Mouse (Mus musculus): ENCODE measurements around the gene Fam173b. TPM values are rescaled to one million over a fixed set of nuclear protein-coding genes. Genes with fewer than 3 reads are reported as not detected.

The Fam173b gene
- total RNA-seq, 4 experiments from 2014 or later: 11.4 to 16.8 (median 11.5) TPM

DNA sequence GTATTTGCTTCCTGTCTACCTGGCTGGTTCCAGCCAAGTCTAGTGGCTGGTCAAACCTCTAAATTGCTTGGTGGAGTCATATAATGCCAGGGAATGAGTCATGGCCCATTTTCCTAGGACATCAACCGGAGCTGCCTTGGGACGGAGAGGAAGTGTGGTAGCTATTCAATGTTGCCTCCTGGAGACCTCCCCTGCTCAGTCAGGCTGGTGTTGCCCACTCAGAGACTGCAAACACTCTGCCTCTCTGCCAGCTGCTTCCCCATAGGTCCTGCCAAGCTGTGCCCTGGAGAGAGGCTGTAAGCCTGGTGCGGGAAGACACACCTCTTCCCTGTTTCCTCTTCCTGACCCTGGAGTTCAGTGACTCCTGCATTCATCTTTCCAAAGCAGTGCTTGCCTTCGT lies 30.8 kb downstream of the Fam173b start:
- no peak for DNase-seq (ENCODE audit: low spot score in 2 of 2)

DNA sequence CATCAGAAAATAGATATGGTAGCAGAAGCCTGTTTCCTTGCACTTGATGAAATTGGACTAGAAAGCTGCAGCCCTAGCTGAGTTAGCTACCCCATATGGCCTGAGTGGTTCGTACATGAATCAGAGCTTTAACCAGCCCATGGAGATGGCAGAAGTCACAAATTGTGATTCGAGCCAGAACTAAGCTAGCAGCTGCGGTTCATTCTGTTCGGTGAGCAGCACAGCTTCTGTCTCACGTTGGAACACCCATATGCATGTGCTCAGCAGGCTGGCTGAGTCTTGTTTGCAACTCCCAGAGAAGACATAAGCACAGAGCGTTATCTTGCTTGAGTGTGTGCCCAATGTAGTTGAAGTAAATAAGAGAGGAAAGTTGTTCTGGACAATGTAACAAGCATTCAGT lies 32.9 kb downstream of the Fam173b start:
- peak; percentile 90 to 91 for DNase-seq (ENCODE audit: low spot score in 2 of 2)

DNA sequence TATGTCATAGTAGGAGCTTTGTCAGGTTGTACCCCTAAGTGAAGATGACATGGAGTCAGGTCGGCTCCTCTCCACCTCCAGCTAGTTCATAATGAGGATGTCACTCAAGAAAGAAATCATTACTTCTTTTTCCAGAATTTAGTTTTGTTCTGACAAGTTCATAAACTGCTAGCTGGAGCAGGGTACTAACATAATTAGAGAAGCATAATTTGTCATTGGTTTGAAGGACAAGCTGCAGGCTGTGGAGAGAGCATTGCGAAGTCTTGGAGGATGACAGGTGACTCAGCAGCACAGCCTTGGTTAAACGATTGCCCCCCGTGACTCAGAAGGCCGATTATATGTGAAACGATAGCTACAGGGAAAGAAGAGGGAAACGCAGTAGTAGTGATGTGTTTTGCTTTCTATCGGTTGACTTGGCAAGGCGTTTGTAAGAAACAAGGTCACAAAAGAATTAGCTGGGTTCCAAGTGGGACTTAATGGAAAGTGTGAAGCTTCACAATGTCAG lies 34.5 kb downstream of the Fam173b start:
- no peak for DNase-seq (ENCODE audit: low spot score in 2 of 2)

DNA sequence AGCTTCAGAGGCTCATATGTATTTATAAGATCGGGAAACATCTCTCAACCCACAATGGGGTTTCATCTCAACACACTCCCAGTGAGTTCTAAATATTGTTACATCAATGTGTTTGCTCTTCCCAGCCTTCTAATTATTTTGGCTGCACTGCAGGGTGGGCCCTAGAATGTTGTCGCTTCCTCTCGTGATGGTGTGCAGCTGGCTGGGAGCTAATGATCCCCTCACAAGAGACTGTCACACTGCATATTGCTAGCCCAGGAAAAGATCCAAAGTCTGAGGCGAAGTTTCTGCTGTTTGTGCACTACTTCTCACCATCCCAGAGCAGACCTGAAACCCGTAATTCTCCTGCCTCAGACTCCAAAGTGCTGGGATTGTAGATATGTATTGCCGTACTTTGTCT lies 45.6 kb downstream of the Fam173b start:
- DNase-seq (ENCODE audit: low spot score in 2 of 2): no peak

DNA sequence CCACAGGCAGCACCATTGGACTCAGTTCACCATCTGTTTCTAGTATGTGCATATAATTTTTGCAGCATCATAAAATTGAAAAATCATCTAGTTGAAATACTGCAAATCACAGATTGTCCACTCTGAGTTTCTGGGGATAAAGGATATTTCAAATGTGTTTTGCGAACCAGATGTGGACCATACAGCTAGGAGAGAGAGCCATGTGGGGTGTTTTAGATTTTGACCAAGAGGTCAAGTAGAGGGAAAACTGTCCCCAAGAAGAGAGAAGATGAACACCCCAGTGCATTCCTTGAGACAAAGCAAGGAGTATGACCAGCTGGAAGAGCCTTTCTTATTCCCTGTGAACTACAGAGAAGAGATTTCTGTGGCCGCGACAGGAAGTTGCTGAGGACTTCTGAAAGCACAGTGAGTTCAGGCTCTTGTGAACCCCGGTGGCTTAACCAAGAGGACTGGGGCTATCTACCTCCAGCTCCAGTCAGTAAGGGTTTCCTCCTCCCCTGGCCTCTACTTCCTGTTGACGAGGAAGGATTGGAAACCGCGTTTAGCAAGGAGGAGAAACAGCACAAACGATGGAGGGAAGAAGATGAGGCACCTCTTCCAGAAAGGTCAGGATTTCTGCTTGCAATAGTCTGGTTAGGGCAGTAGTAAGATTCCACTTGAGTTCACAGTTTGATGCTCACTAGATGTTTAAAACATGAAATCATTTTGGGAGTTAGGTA lies 46.4 kb downstream of the Fam173b start:
- DNase-seq (ENCODE audit: low spot score in 2 of 2): no peak

DNA sequence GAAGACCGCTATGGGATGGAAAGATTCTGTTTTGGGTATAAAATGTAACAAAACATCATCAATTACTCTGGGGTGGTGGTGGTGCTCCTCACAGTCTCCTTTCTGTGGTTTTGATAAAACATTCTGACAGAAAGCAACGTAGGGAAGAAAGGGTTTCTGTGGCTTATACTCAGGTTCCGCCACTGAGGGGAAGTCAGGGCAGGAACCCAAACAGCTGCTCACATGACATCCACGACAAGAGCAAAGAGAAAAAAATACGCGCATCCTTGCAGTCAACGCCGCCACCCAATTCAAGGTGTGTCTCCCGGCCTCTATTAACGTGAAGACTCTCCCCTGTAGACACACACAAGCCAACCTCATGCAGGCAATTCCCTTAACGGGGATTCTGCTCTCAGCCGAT lies 48.0 kb downstream of the Fam173b start:
- no peak for DNase-seq (ENCODE audit: low spot score in 2 of 2)

DNA sequence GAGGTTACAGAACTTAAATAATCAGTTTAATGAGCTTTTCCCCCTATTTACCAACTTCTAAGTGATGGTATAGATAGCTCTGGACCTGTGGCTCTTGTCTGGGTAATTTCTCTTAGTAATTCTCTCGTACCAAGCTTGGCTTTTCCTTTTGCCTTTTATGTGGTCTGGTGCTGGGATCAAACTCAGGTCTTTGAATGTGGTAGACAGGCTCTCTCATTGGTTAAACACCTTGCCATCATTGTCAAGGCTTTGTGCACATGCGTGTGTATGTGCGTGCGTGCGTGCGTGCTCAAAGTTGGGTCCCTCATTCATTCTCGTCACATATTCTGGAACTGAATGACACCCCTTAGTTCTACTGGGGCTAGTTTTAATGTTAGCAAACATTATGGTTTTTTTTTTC lies 49.2 kb downstream of the Fam173b start:
- DNase-seq (ENCODE audit: low spot score in 2 of 2): no peak

DNA sequence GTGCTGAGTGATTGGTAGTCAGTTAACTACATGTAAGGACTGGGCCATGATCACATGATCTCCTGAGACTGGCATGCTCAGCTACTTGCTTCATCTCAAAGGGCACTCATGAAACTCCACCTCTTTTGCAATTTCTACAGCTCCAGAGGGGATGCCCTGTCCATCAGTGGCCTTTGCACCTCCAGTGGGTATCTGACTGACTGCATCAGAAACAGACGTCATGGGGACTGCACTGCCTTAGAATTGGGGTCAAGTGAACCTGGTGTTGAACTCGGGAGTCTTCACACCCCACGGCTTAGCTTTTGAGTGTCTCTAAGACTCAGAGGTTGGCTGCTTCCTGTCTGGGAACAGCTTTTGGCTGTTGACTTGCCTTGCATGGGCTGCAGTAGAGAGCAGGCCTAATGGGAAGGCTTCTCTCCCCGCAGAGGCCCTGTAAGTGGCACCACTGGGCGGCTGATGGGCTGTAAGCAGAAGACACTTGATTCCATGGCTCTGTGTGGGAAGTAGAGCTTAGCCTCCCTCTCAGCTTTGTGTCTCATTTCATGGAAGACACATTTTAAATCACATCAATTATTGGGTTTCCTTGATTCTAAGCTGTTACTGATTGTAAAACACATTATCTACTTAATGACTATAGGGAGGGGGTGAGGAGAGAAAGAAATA lies 58.6 kb downstream of the Fam173b start:
- no peak for DNase-seq (ENCODE audit: low spot score in 2 of 2)

DNA sequence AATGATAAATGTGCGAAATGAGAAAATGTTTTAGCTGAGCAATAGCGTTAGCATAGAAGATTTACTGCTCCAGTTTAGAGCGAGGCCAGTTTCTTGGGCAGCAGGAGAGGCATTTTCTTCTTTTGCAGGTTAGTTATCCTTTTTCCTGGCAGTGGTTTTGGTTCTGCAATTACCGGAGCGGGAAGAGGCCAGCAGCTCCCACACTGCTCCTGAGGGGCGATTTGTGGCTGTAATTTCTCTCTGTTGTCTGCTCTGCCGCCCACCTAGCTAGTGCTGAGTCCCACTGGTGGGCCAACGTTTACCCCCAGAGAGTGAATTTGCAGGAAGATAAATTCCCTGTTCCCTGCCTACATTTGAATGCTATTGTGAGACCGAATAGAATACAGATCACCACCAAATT lies 59.2 kb downstream of the Fam173b start:
- DNase-seq (ENCODE audit: low spot score in 2 of 2): no peak

DNA sequence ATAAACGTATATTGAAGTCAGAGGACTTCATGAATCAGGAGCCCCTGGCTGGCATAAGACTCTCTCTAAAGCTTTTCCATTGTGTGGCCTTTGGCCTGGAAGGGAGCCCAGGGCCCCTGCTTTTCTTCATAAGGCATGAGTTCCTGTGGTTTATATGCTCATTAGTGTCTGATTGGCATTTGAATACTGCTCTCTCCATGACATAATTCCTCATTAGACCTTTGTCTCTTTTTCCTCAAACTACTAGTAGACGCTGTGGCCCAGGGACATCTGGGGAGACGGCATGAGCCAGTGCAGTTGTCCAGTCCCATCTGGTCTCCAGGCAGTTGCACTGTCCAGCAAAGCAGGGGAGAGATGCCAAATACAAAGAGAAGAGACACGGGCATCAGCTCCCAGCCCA lies 60.1 kb downstream of the Fam173b start:
- DNase-seq (ENCODE audit: low spot score in 2 of 2): no peak

DNA sequence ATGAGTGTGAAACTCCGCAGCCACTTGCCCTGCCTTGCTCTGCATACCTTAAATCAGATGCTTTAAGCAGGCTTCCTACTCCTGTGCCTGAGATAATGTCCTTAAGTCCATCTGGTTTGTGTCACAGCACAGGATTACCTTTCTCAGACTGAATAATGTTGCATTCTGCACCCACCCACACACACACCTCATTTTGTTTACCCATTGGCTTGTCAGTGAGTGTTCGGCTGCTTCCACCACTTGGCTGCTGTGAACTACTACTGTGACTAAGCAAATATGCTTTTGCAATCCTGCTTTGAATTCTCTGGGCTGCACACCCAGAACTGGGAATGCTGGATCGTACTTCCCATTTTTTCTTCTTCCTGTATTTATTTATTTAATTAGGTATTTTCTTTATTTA lies 61.4 kb downstream of the Fam173b start:
- peak; percentile 30 to 32 for DNase-seq (ENCODE audit: low spot score in 2 of 2)

Other genes starting within 250 kb of the Fam173b start
- 10 to 100 TPM; 60.2 to 64.2 (median 61.8) TPM for gene Ankrd33b, start 234.1 kb upstream of the Fam173b start, total RNA-seq (2022)
- gene Ropn1l, start 148.1 kb upstream of the Fam173b start, total RNA-seq (2022): 1 to 10 TPM in 2 of 4 experiments, under 1 TPM in 1, not detected in 1; 0.45 to 1.2 (median 1.2) TPM
- gene March6, start 70.8 kb upstream of the Fam173b start, total RNA-seq (2022): 100 to 1,000 TPM; 177 to 194 (median 186) TPM
- 10 to 100 TPM; 17.4 to 21.0 (median 19.4) TPM for gene Cmbl, start 36.5 kb upstream of the Fam173b start, total RNA-seq (2022)
- gene Cct5, start within 50 bp of the Fam173b start, total RNA-seq (2022): 100 to 1,000 TPM; 206 to 227 (median 219) TPM